In the genomic region with DNA sequence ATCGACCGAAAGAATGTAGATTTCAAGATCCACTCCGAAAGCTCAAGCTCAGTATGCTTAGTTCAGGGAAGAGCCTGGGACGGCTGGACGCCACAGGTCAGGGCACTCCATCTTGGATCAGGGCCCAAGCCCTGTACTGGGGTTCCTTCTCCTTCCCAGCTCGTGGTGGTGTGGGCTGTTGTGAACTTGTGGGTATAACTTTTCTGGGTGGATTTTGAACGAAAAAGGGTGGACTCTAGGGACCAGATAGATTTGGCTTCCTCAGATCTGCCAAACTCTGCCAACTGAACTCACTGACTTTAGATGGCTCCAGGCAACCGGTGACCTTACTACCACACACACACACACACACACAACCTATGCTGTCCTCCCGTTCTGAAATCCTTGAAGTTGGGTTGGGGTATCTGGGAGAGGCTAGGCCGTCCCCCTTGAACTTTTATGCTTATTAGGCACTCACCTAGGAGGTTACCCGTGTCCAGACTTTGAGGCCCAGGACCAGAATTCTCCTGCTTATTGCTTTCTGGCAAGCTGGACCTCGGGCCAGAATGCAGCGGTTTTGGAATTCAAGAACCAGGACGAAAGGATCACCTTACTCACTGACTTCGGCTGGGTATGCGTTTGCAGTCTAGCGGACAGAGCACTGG, we compare ENCODE assay signal across 11 mouse cellular contexts. TPM values are rescaled to one million over a fixed set of nuclear protein-coding genes. Genes with fewer than 3 reads are reported as not detected.
A peak's percentile ranks its signal among the peaks of the same experiment; 100 is the strongest.
DNase-seq lines count a peak whose midpoint lies in the region; ATAC-seq and TF ChIP-seq lines count a peak whose summit lies in the region.
"Had no signal": no experiment of that assay in that cellular context is flagged by ENCODE, and none has a peak within 500 bp of the region (broad histone marks: within the 10 kb centered on the region; RNA-seq: fewer than 3 reads in every experiment).

No protein-coding gene starts in this region.

- intact Hi-C loops in heart, postnatal 25 days (cut with DNase I), result loop anchor here (5.0 kb wide), 2 partner anchors 101 to 281 kb away; no protein-coding TSS in a partner anchor

- TF ChIP-seq EP300 in heart, postnatal 0 days (IDR thresholded peaks at IDR 0.05; ENCODE audit: low read depth), result no peak
- no peak for TF ChIP-seq EP300 in stomach, postnatal 0 days (optimal IDR thresholded peaks at IDR 0.05)

- H3K36me3 ChIP-seq in heart, postnatal 0 days (replicated peaks; ENCODE audit: control insufficient read depth, insufficient read depth, low read length), result peaks cover 18% of the 10 kb centered on the region
- peaks cover 8% of the 10 kb centered on the region; the same call in 1 of the 2 replicates for H3K36me3 ChIP-seq in stomach, embryonic 14.5 days (ENCODE audit: control insufficient read depth, insufficient read depth, low read length)
- H3K36me3 ChIP-seq in stomach, postnatal 0 days (ENCODE audit: control insufficient read depth, insufficient read depth, low read length), result peaks cover 3% of the 10 kb centered on the region
- no peaks in the 10 kb centered on the region for H3K36me3 ChIP-seq in limb, embryonic 10.5 days

- no peak for DNase-seq in heart, postnatal 0 days (ENCODE audit: low spot score)
- no peak for DNase-seq in heart, postnatal 25 days (ENCODE audit: low spot score)
- DNase-seq in stomach, postnatal 0 days (ENCODE audit: low spot score), result no peak
- peak; percentile 41 for DNase-seq in limb, embryonic 10.5 days (ENCODE audit: low spot score)
- no peak for DNase-seq in adrenal gland, adult 8-10 months
- DNase-seq: kidney, adult 11 months had no signal

- peak overlapping the region; percentile 47 for H3K4me3 ChIP-seq in heart, postnatal 0 days (ENCODE audit: low read depth, low read length)
- peak overlapping the region; percentile 32; the same call in 1 of the 2 replicates for H3K4me3 ChIP-seq in stomach, embryonic 14.5 days (ENCODE audit: low read depth, low read length)
- no peak overlapping the region for H3K4me3 ChIP-seq in stomach, postnatal 0 days (ENCODE audit: low read depth, low read length)
- H3K4me3 ChIP-seq in limb, embryonic 10.5 days, result peak overlapping the region; percentile 50; the same call in 1 of the 2 replicates

- no peak for ATAC-seq in heart, postnatal 0 days (ENCODE audit: insufficient read depth, low read depth)
- ATAC-seq in stomach, embryonic 14.5 days (ENCODE audit: insufficient number of reproducible peaks, insufficient read depth, low FRiP score, low read depth), result no peak
- no peak for ATAC-seq in stomach, postnatal 0 days (ENCODE audit: low FRiP score, low TSS enrichment)
- ATAC-seq in erythroblast, adult 5-6 weeks (replicated peaks; ENCODE audit: low FRiP score, poor library complexity, severe bottlenecking), result no peak
- ATAC-seq: activated CD4-positive, CD25-positive, alpha-beta regulatory T cell, adult 4 months had no signal

- no peak overlapping the region for H3K9ac ChIP-seq in heart, postnatal 0 days (replicated peaks; ENCODE audit: low read depth, low read length)
- H3K9ac ChIP-seq in stomach, embryonic 14.5 days (replicated peaks; ENCODE audit: low read depth, low read length), result no peak overlapping the region
- H3K9ac ChIP-seq in stomach, postnatal 0 days (ENCODE audit: low read length), result no peak overlapping the region

- H3K27ac ChIP-seq in heart, postnatal 0 days (ENCODE audit: low read depth), result no peak overlapping the region
- no peak overlapping the region for H3K27ac ChIP-seq in stomach, embryonic 14.5 days (ENCODE audit: low read length)
- H3K27ac ChIP-seq in stomach, postnatal 0 days (replicated peaks), result no peak overlapping the region
- H3K27ac ChIP-seq in limb, embryonic 10.5 days, result no peak overlapping the region

- no peak for TF ChIP-seq CTCF in heart, postnatal 0 days (IDR thresholded peaks at IDR 0.05; ENCODE audit: low read depth)
- TF ChIP-seq CTCF in stomach, postnatal 0 days (IDR thresholded peaks at IDR 0.05; ENCODE audit: low read depth), result no peak

- no peak overlapping the region for H3K4me2 ChIP-seq in heart, postnatal 0 days (ENCODE audit: low read depth, low read length)
- peak overlapping the region; percentile 48; the same call in 1 of the 2 replicates for H3K4me2 ChIP-seq in stomach, embryonic 14.5 days (replicated peaks; ENCODE audit: low read depth, low read length)
- no peak overlapping the region for H3K4me2 ChIP-seq in stomach, postnatal 0 days (replicated peaks; ENCODE audit: low read depth)

- no peaks in the 10 kb centered on the region for H3K9me3 ChIP-seq in heart, postnatal 0 days (replicated peaks; ENCODE audit: control insufficient read depth, low read length)
- no peaks in the 10 kb centered on the region for H3K9me3 ChIP-seq in stomach, embryonic 14.5 days (ENCODE audit: control insufficient read depth, low read depth, low read length)
- H3K9me3 ChIP-seq in stomach, postnatal 0 days (ENCODE audit: control insufficient read depth, low read length), result no peaks in the 10 kb centered on the region
- H3K9me3 ChIP-seq in limb, embryonic 10.5 days (replicated peaks), result no peaks in the 10 kb centered on the region

- peaks cover 92% of the 10 kb centered on the region for H3K27me3 ChIP-seq in heart, postnatal 0 days (ENCODE audit: control insufficient read depth, insufficient read depth, low read length)
- H3K27me3 ChIP-seq in stomach, embryonic 14.5 days (ENCODE audit: control insufficient read depth, insufficient read depth, low read length), result peaks cover 55% of the 10 kb centered on the region
- H3K27me3 ChIP-seq in stomach, postnatal 0 days (ENCODE audit: control insufficient read depth, insufficient read depth, low read length), result peaks cover 32% of the 10 kb centered on the region; the same call in 1 of the 2 replicates
- H3K27me3 ChIP-seq in limb, embryonic 10.5 days (ENCODE audit: low read depth, poor library complexity, severe bottlenecking), result peaks cover 100% of the 10 kb centered on the region

- peaks cover 18% of the 10 kb centered on the region for H3K4me1 ChIP-seq in heart, postnatal 0 days (ENCODE audit: control insufficient read depth, insufficient read depth)
- no peaks in the 10 kb centered on the region; the same call in 1 of the 2 replicates for H3K4me1 ChIP-seq in stomach, embryonic 14.5 days (ENCODE audit: control insufficient read depth, insufficient read depth, low read length)
- H3K4me1 ChIP-seq in stomach, postnatal 0 days (replicated peaks; ENCODE audit: control insufficient read depth, insufficient read depth), result 0 out of 2 replicates have a peak, but pooled peaks cover 2% of the 10 kb centered on the region
- H3K4me1 ChIP-seq in limb, embryonic 10.5 days, result peaks cover 49% of the 10 kb centered on the region

- 30% methylated on average over 17 of the region's 17 CpGs for WGBS in heart, postnatal 0 days
- 20% methylated on average over 17 of the region's 17 CpGs for WGBS in stomach, embryonic 14.5 days
- WGBS in stomach, postnatal 0 days, result 33% methylated on average over 17 of the region's 17 CpGs
- 11% methylated on average over 17 of the region's 17 CpGs for WGBS in limb, embryonic 10.5 days

RNA-seq across cellular contexts. Expression of gene Nkx6-2, which starts 0.6 kb away (rescaled TPM):
- total RNA-seq in heart, postnatal 0 days (2014; rRNA removed; ENCODE audit: low replicate concordance), result not detected in 2 replicates
- polyA plus RNA-seq in heart, postnatal 0 days (2015; fragmentation: Nextera tagmentation; extraction: Ambion mirVana), result 0.19 TPM in 1 of 2 replicates, not detected in the other
- under 1 TPM in 1 of 2 experiments, not detected in 1; 0.21 TPM for total RNA-seq in heart, postnatal 25 days (2021)
- polyA plus RNA-seq in stomach, embryonic 14.5 days (2014; fragmentation: Nextera tagmentation; extraction: Ambion mirVana), result 6.4 and 8.7 TPM in 2 replicates
- polyA plus RNA-seq in stomach, postnatal 0 days (2015; fragmentation: Nextera tagmentation; extraction: Ambion mirVana), result 6.3 and 8.4 TPM in 2 replicates
- polyA plus RNA-seq in limb, embryonic 10.5 days (2016; fragmentation: Nextera tagmentation; extraction: Ambion mirVana), result not detected in 2 replicates
- not detected in 2 replicates for total RNA-seq in erythroblast, adult 5-6 weeks (2015; ENCODE audit: low replicate concordance)
- total RNA-seq in erythroblast, adult 5-6 weeks (2017; ENCODE audit: low replicate concordance), result not detected in 2 replicates
- total RNA-seq in adrenal gland, adult 8-10 months (2022), result under 1 TPM in 3 of 4 experiments, not detected in 1; 0.21 to 0.26 (median 0.24) TPM
- total RNA-seq: common myeloid progenitor, adult 5-6 weeks had no signal
- polyA plus RNA-seq: activated CD4-positive, CD25-positive, alpha-beta regulatory T cell, adult 4 months; liver, embryonic 16.5 days had no signal
